Mouse (Mus musculus) liver, postnatal 0 days (tissue): ENCODE data around the gene Rnf121. TPM values are rescaled to one million over a fixed set of nuclear protein-coding genes. Genes with fewer than 3 reads are reported as not detected.

Source experiments
- ATAC-seq: fragments of 200-750 bp; cut with Nextera tagmentation; 2 replicates; pipeline ENCODE4 v1.8.0; 2017; ENCODE audit warnings: mild to moderate bottlenecking, moderate library complexity
- DNase-seq: peaks from one replicate; pipeline ENCODE4 v3.0.0-alpha.2; 2016
- H3K27ac ChIP-seq: fragments of 300-500 bp; sonication (generic); 2 replicates; pipeline ENCODE4 v1.5.1; 2014; ENCODE audit warnings: antibody characterized with exemption, moderate library complexity, mild to moderate bottlenecking, low read depth
- H3K27me3 ChIP-seq: fragments of 300-500 bp; sonication (generic); 2 replicates; pipeline ENCODE4 v1.6.1; 2014; ENCODE audit warnings: low read length, control low read depth, mixed read lengths; ENCODE audit not compliant: insufficient read depth
- H3K36me3 ChIP-seq: fragments of 300-500 bp; sonication (generic); replicated peaks from 2 replicates; pipeline ENCODE4 v1.6.1; 2014; ENCODE audit warnings: mild to moderate bottlenecking, control low read depth, low read length, moderate library complexity, mixed read lengths; ENCODE audit not compliant: insufficient read depth
- H3K4me1 ChIP-seq: fragments of 300-500 bp; sonication (generic); 2 replicates; pipeline ENCODE4 v1.6.1; 2014; ENCODE audit warnings: antibody characterized with exemption, mild to moderate bottlenecking, control low read depth; ENCODE audit not compliant: insufficient read depth
- H3K4me2 ChIP-seq: fragments of 300-500 bp; sonication (generic); 2 replicates; pipeline ENCODE4 v1.6.1; 2014; ENCODE audit warnings: low read depth, mild to moderate bottlenecking, low read length, moderate library complexity, mixed read lengths
- H3K4me3 ChIP-seq: fragments of 300-500 bp; sonication (generic); 2 replicates; pipeline ENCODE4 v1.5.1; 2014; ENCODE audit warnings: low read depth, low read length
- H3K9ac ChIP-seq: fragments of 300-500 bp; sonication (generic); replicated peaks from 2 replicates; pipeline ENCODE4 v1.6.1; 2014; ENCODE audit warnings: mild to moderate bottlenecking, moderate library complexity
- H3K9me3 ChIP-seq: fragments of 300-500 bp; sonication (generic); 2 replicates; pipeline ENCODE4 v1.6.1; 2016; ENCODE audit warnings: mild to moderate bottlenecking, control low read depth, low read length, mixed read lengths
- CTCF ChIP-seq: sonication (generic); IDR thresholded peaks from 2 replicates; pipeline ENCODE4 v1.5.1; 2016; ENCODE audit warnings: antibody characterized with exemption, low read depth
- EP300 ChIP-seq: IDR thresholded peaks from 2 replicates; pipeline ENCODE4 v1.6.1; 2016; ENCODE audit warnings: antibody characterized with exemption, low read depth, mild to moderate bottlenecking
- WGBS: fragments of 180-500 bp; shearing (Covaris S2); extraction: QIAGEN DNeasy Blood & Tissue Kit; methylation state at CpG from one replicate; pipeline ENCODE4 v1.1.7; 2014; ENCODE audit not compliant: insufficient replicate concordance; 5-methylcytosine and 5-hydroxymethylcytosine counted together
- polyA plus RNA-seq: library from polyadenylated mRNA; unstranded; fragments of >200 nt; fragmentation: Nextera tagmentation; extraction: Ambion mirVana; gene quantifications from 2 replicates; pipeline ENCODE4 v1.2.1, GENCODE M21; 2015

Gene Rnf121
- 8.1 and 10.0 TPM in 2 replicates for polyA plus RNA-seq

GRCm38 (mm10) chr7:102065046-102065891 is at the start of gene Rnf121, which contains the start of the genes Xndc1 and Xntrpc:
Rnf121 (minus strand) TSS chr7:102065469.
Xndc1 (plus strand) TSS chr7:102065511.
Xntrpc (plus strand) TSS chr7:102065713.
- TF ChIP-seq CTCF (no peak), EP300 (peak; percentile 51; the same call in 1 of the 2 replicates)
- Histone ChIP-seq H3K4me3 (peak within 1 kb of the TSS; percentile 85), H3K36me3 (no peaks in the 10 kb centered on the region), H3K9me3 (no peaks in the 10 kb centered on the region), H3K4me2 (peak within 1 kb of the TSS; percentile 96), H3K9ac (peak within 1 kb of the TSS; percentile 75), H3K27ac (peak within 1 kb of the TSS; percentile 53), H3K4me1 (peaks cover 26% of the 10 kb centered on the region), H3K27me3 (no peaks in the 10 kb centered on the region)
- ATAC-seq (peak; percentile 99), DNase-seq (peak; percentile 94)
- under 1% methylated on average over 56 of the region's 56 CpGs for WGBS

GRCm38 (mm10) chr7:102113151-102113729 is 48.0 kb upstream of the Rnf121 start:
- no peak overlapping the region for H3K4me2 ChIP-seq
- no peaks in the 10 kb centered on the region for H3K4me1 ChIP-seq
- TF ChIP-seq EP300 (no peak), CTCF (no peak)
- no peak for ATAC-seq
- H3K27me3 ChIP-seq: no peaks in the 10 kb centered on the region
- no peaks in the 10 kb centered on the region for H3K36me3 ChIP-seq
- DNase-seq: no peak
- no peaks in the 10 kb centered on the region for H3K9me3 ChIP-seq
- no peak overlapping the region for H3K27ac ChIP-seq
- 79% methylated on average over 45 of the region's 45 CpGs for WGBS
- no peak overlapping the region for H3K9ac ChIP-seq
- no peak overlapping the region for H3K4me3 ChIP-seq

DNA sequence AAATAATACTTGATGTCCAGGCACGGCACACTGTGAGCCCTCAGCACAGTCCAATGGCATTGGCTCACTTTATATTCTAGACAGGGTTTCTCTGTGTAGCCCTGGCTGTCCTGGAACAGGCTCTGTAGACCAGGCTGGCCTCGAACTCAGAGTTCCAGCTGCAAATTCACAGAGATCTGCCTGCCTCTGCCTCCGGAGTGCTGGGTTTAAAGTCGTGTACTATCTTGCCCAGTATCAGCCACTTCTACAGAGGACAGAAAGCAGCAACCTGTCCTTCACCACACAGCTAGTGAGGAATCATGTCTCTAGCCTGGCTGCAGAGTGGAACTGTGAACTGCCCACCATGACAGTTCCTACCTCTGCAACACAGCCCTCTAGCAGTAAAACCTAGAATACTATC is 44.5 kb upstream of the Rnf121 start:
- TF ChIP-seq CTCF (no peak), EP300 (no peak)
- WGBS: 61% methylated on average over 4 of the region's 4 CpGs
- Histone ChIP-seq H3K4me2 (no peak overlapping the region), H3K9me3 (no peaks in the 10 kb centered on the region), H3K4me1 (peaks cover 5% of the 10 kb centered on the region), H3K4me3 (no peak overlapping the region), H3K27ac (no peak overlapping the region), H3K9ac (no peak overlapping the region), H3K36me3 (no peaks in the 10 kb centered on the region), H3K27me3 (no peaks in the 10 kb centered on the region)
- no peak for DNase-seq
- ATAC-seq: no peak

DNA sequence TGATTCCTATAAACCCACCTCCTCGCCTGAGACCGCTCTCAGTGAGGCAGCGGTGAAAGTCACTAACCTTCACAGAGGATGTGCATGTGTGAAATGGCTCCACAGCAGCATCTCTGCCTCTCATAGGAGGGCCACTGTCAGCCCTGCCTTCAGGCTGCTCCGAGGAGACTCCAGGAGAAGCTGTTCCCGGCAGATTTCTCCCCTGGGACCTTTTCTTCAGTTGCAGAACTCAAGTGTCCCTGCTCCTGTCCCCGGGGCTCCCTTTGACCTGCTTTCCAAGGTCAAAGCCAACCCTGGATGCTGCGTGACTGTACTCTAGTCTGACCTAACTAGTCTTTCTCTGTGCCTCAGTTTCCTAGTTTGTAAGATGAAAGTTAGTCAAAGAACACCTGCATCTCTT is 43.9 kb upstream of the Rnf121 start, which contains the start of gene Art5:
Gene Art5, minus strand, starts transcription at position 319 of the 400 bp plus-strand sequence.
- Histone ChIP-seq H3K9ac (no peak within 1 kb of the TSS), H3K9me3 (no peaks in the 10 kb centered on the region), H3K36me3 (no peaks in the 10 kb centered on the region), H3K27ac (no peak within 1 kb of the TSS), H3K4me2 (no peak within 1 kb of the TSS), H3K4me3 (no peak within 1 kb of the TSS), H3K27me3 (no peaks in the 10 kb centered on the region), H3K4me1 (peaks cover 5% of the 10 kb centered on the region)
- DNase-seq (no peak), ATAC-seq (no peak)
- TF ChIP-seq CTCF (no peak), EP300 (no peak)
- WGBS: 72% methylated on average over 7 of the region's 7 CpGs

DNA sequence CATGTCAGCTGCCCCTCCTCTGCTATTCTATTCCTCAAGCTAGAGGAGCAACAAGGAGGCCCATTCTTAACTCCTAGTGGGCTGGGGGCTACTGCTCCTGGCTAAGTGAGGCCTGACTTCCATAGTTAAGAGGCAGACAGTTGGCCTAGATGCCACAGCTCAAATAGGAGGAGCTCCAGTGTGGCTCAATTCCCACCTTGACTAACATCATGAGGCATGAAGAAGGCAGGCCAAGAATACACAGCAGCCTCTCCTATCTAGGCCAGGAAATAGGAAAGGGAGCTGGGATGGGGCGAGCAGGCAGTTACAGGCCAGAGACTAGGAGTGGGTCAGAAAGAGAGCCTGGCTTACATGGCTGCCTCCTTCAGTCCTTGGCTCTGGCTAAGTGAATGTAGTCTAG is 42.9 kb upstream of the Rnf121 start:
- Histone ChIP-seq H3K9ac (no peak overlapping the region), H3K27me3 (no peaks in the 10 kb centered on the region), H3K36me3 (no peaks in the 10 kb centered on the region), H3K4me1 (peaks cover 5% of the 10 kb centered on the region), H3K9me3 (no peaks in the 10 kb centered on the region), H3K4me3 (no peak overlapping the region), H3K4me2 (no peak overlapping the region), H3K27ac (no peak overlapping the region)
- WGBS: 86% methylated on average over 1 of the region's 1 CpGs
- ATAC-seq (no peak), DNase-seq (no peak)
- no peak for TF ChIP-seq EP300
- no peak for TF ChIP-seq CTCF

GRCm38 (mm10) chr7:102106700-102107141 is 41.5 kb upstream of the Rnf121 start:
- DNase-seq: peak; percentile 29
- Histone ChIP-seq H3K9ac (peak overlapping the region; percentile 34; the same call in 1 of the 2 replicates), H3K27me3 (no peaks in the 10 kb centered on the region), H3K36me3 (no peaks in the 10 kb centered on the region), H3K9me3 (no peaks in the 10 kb centered on the region), H3K27ac (no peak overlapping the region), H3K4me3 (peak overlapping the region; percentile 27; the same call in 1 of the 2 replicates), H3K4me1 (peaks cover 5% of the 10 kb centered on the region), H3K4me2 (peak overlapping the region; percentile 70)
- WGBS: 20% methylated on average over 23 of the region's 23 CpGs
- no peak for TF ChIP-seq EP300
- TF ChIP-seq CTCF: no peak
- 0 out of 2 replicates have a peak, but pooled peaks have one; percentile 7 for ATAC-seq
